Mouse (Mus musculus) embryo, embryonic 11 days (tissue): ENCODE measurements around the gene Aacs.
A peak's percentile ranks its signal among the peaks of the same experiment; 100 is the strongest.

Source experiments
- DNase-seq: peaks from one replicate; pipeline ENCODE4 v3.0.0-alpha.2; 2015

Aacs gene

GRCm38 (mm10) chr5:125495655-125496054, 20.0 kb downstream of the Aacs start:
- DNase-seq: no peak

- DNase-seq: peak; percentile 78
These were observed 22.4 kb downstream of the Aacs start for GRCm38 (mm10) chr5:125497821-125498600.

GRCm38 (mm10) chr5:125501505-125501904, 25.9 kb downstream of the Aacs start:
- DNase-seq: no peak

- DNase-seq: no peak
These were observed 26.6 kb downstream of the Aacs start for GRCm38 (mm10) chr5:125502186-125502585.

GRCm38 (mm10) chr5:125503628-125504027, 28.0 kb downstream of the Aacs start:
- no peak for DNase-seq

GRCm38 (mm10) chr5:125504692-125505091, 29.1 kb downstream of the Aacs start:
- no peak for DNase-seq

- DNase-seq: no peak
These were observed 30.4 kb downstream of the Aacs start for GRCm38 (mm10) chr5:125505968-125506367.

- DNase-seq: no peak
These were observed 32.0 kb downstream of the Aacs start for GRCm38 (mm10) chr5:125507582-125507981.

- no peak for DNase-seq
These were observed 32.4 kb downstream of the Aacs start for GRCm38 (mm10) chr5:125508006-125508405.

GRCm38 (mm10) chr5:125509541-125509940, 33.9 kb downstream of the Aacs start:
- DNase-seq: peak; percentile 50

GRCm38 (mm10) chr5:125515006-125515405, 39.4 kb downstream of the Aacs start:
- no peak for DNase-seq

GRCm38 (mm10) chr5:125518640-125519039, 43.0 kb downstream of the Aacs start:
- DNase-seq: no peak

GRCm38 (mm10) chr5:125520930-125521590, 45.4 kb downstream of the Aacs start:
- DNase-seq: no peak

GRCm38 (mm10) chr5:125523361-125523760, 47.7 kb downstream of the Aacs start:
- no peak for DNase-seq

- DNase-seq: no peak
These were observed 49.9 kb downstream of the Aacs start for GRCm38 (mm10) chr5:125525516-125525915.

- DNase-seq: no peak
These were observed 50.9 kb downstream of the Aacs start for GRCm38 (mm10) chr5:125526464-125526863.

GRCm38 (mm10) chr5:125529109-125529508, 53.5 kb downstream of the Aacs start:
- DNase-seq: peak; percentile 81

GRCm38 (mm10) chr5:125531634-125532033, 56.0 kb downstream of the Aacs start, which contains the start of gene Tmem132b:
Tmem132b (plus strand) TSS chr5:125531774.
- DNase-seq: peak; percentile 57

- DNase-seq: peak; percentile 84
These were observed 56.6 kb downstream of the Aacs start for GRCm38 (mm10) chr5:125532191-125532544.

- no peak for DNase-seq
These were observed 57.1 kb downstream of the Aacs start for GRCm38 (mm10) chr5:125532545-125533224.

GRCm38 (mm10) chr5:125533225-125533900, 57.7 kb downstream of the Aacs start:
- DNase-seq: peak; percentile 21

- no peak for DNase-seq
These were observed 58.6 kb downstream of the Aacs start for GRCm38 (mm10) chr5:125534168-125534610.
